8 mouse cellular contexts compared by ENCODE assay signal in the genomic region with DNA sequence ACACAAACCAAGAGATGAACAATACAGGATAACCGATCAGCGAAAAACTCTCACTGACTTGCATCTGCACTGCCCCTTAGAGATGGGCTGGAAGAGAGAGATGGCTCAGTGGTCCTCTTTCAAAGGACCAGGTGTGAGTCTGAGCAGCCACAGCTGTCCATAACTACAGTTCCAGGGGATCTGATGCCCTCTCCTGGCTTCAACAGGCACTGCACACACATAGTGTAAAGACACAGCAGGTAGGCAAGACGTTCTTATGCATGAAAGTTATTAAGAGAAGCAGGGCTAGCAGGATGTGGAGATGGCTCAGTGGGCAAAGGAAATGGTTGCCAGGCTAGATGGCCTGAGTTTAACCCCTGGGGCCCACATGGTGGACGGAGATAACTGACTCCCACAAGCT. TPM values are rescaled to one million over a fixed set of nuclear protein-coding genes. Genes with fewer than 3 reads are reported as not detected.
DNase-seq lines count a peak whose midpoint lies in the region.
"Had no signal": no experiment of that assay in that cellular context is flagged by ENCODE, and none has a peak within 500 bp of the region (broad histone marks: within the 10 kb centered on the region; RNA-seq: fewer than 3 reads in every experiment).

No protein-coding gene starts in this region.

- no peaks in the 10 kb centered on the region for H3K36me3 ChIP-seq in splenic B cell, adult 2 months (ENCODE audit: control insufficient read depth, insufficient read depth, low read length, poor library complexity, severe bottlenecking)

- H3K27me3 ChIP-seq in splenic B cell, adult 2 months (ENCODE audit: control insufficient read depth, insufficient read depth, low read length, poor library complexity, severe bottlenecking) = no peaks in the 10 kb centered on the region

- peak; percentile 45 for DNase-seq in lung, postnatal 10 days
- no peak for DNase-seq in lung, postnatal 25 days (ENCODE audit: low spot score)
- DNase-seq in embryo, embryonic 10 days (ENCODE audit: low spot score) = peak; percentile 72
- DNase-seq in induced T-regulatory cell, adult 2 months (ENCODE audit: low read depth) = peak; percentile 57
- DNase-seq in splenic B cell, adult 2 months (ENCODE audit: low read depth, low spot score) = peak; percentile 72
- no peak for DNase-seq in kidney, adult 8-10 months
- DNase-seq in adrenal gland, adult 2 months = no peak
- DNase-seq: cerebellum, postnatal 36 days had no signal

RNA-seq across cellular contexts. Expression of a gene that starts 13.6 kb away (rescaled TPM):
- 10 to 100 TPM; 19.7 to 24.6 TPM for total RNA-seq in adrenal gland, adult 2 months (2021)
- polyA plus RNA-seq in adrenal gland, adult 2 months (2012; rRNA removed) = 17.2 and 18.2 TPM in 2 replicates

Comparison
In these comparisons a context has a peak if more than half of its experiments do, and no peak if none do; other contexts are left out.
1. DNase-seq: peak in lung, postnatal 10 days (single experiment), embryo, embryonic 10 days (single experiment), induced T-regulatory cell, adult 2 months (single experiment) and splenic B cell, adult 2 months (single experiment); none in lung, postnatal 25 days (single experiment), kidney, adult 8-10 months (0 of 2) and adrenal gland, adult 2 months (single experiment).